Comparison of ENCODE assay signal across 14 mouse cellular contexts in the genomic region with DNA sequence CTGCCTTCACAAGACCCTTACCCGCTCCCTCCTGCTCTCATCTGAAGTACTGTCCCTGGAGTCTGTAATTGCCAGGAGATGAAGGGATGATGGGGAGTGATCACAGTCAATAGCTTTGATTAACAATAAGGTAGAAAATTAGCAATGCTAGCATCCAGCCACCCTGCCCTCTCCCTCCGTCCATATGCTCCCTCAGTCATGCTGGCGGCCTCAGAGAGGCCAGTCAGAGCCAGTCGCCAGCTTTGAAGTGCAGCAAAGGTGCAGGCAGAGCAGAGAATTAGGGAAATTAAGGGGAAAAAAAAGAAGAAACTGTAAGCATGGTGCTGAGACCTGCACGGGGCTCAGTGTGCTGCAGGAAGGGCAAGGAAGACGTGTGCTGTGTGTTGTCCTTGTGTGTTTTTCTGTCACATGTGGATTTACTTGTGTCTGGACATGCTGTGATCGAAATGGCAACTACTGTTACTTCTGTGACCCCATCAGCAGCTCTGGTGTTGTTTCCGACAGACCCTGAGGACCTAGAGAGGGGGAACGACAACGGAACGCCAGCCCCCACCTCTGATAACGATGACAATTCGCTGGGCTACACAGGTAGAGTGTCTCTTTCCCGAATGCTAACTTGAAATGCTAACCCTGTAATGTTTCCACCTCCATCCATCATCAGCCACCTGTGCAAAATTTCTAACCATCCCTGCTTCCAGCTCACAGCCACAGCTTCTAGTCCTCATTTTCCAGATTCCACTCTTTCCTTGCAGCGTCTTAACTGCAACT.
DNase-seq lines count a peak whose midpoint lies in the region; ATAC-seq and TF ChIP-seq lines count a peak whose summit lies in the region.
"Had no signal": no experiment of that assay in that cellular context is flagged by ENCODE, and none has a peak within 500 bp of the region (broad histone marks: within the 10 kb centered on the region; RNA-seq: fewer than 3 reads in every experiment).

No protein-coding gene starts in this region.

- peak overlapping the region; percentile 23 for H3K4me2 ChIP-seq in forebrain, embryonic 13.5 days
- H3K4me2 ChIP-seq in forebrain, embryonic 11.5 days (ENCODE audit: low read depth, low read length, severe bottlenecking) = no peak overlapping the region
- peak overlapping the region; percentile 25 for H3K4me2 ChIP-seq in hindbrain, embryonic 13.5 days
- peak overlapping the region; percentile 32 for H3K4me2 ChIP-seq in midbrain, embryonic 14.5 days (ENCODE audit: low read length)
- H3K4me2 ChIP-seq in liver, embryonic 12.5 days = no peak overlapping the region
- H3K4me2 ChIP-seq: lung, embryonic 14.5 days had no signal

- no peak for TF ChIP-seq POLR2A in brain, embryonic 14.5 days (IDR thresholded peaks at IDR 0.05; ENCODE audit: borderline replicate concordance, extremely low read depth, insufficient read depth, insufficient read length, poor library complexity, severe bottlenecking)

- peak; percentile 63; the same call in 1 of the 2 replicates for ATAC-seq in forebrain, embryonic 13.5 days
- no peak; the same call in 1 of the 2 replicates for ATAC-seq in forebrain, embryonic 11.5 days (replicated peaks; ENCODE audit: low FRiP score)
- ATAC-seq in hindbrain, embryonic 13.5 days (ENCODE audit: low FRiP score) = no peak; the same call in 1 of the 2 replicates
- no peak; the same call in 1 of the 2 replicates for ATAC-seq in midbrain, embryonic 14.5 days (ENCODE audit: low FRiP score, low TSS enrichment)
- no peak for ATAC-seq in liver, embryonic 12.5 days
- ATAC-seq: Patski had no signal

- no peaks in the 10 kb centered on the region for H3K36me3 ChIP-seq in forebrain, embryonic 13.5 days (ENCODE audit: poor library complexity, severe bottlenecking)
- H3K36me3 ChIP-seq in forebrain, embryonic 11.5 days (ENCODE audit: control insufficient read depth, insufficient read depth, low read length) = no peaks in the 10 kb centered on the region
- H3K36me3 ChIP-seq in hindbrain, embryonic 13.5 days = no peaks in the 10 kb centered on the region
- no peaks in the 10 kb centered on the region for H3K36me3 ChIP-seq in midbrain, embryonic 14.5 days (ENCODE audit: control insufficient read depth, insufficient read depth, low read length)
- H3K36me3 ChIP-seq in liver, embryonic 12.5 days = no peaks in the 10 kb centered on the region

- no peak overlapping the region for H3K9ac ChIP-seq in forebrain, embryonic 13.5 days
- no peak overlapping the region for H3K9ac ChIP-seq in forebrain, embryonic 11.5 days (ENCODE audit: low read length)
- H3K9ac ChIP-seq in hindbrain, embryonic 13.5 days = peak overlapping the region; percentile 39; the same call in 1 of the 2 replicates
- H3K9ac ChIP-seq in midbrain, embryonic 14.5 days (replicated peaks; ENCODE audit: low read length) = no peak overlapping the region; the same call in 1 of the 2 replicates
- H3K9ac ChIP-seq in liver, embryonic 12.5 days = no peak overlapping the region
- H3K9ac ChIP-seq: lung, embryonic 14.5 days had no signal

- no peaks in the 10 kb centered on the region for H3K9me3 ChIP-seq in forebrain, embryonic 13.5 days (replicated peaks)
- no peaks in the 10 kb centered on the region for H3K9me3 ChIP-seq in forebrain, embryonic 11.5 days (ENCODE audit: control insufficient read depth, low read length)
- H3K9me3 ChIP-seq in hindbrain, embryonic 13.5 days = no peaks in the 10 kb centered on the region
- no peaks in the 10 kb centered on the region for H3K9me3 ChIP-seq in midbrain, embryonic 14.5 days (ENCODE audit: control insufficient read depth, low read length)
- H3K9me3 ChIP-seq in liver, embryonic 12.5 days (replicated peaks) = no peaks in the 10 kb centered on the region

- WGBS in forebrain, embryonic 13.5 days = 29% methylated on average over 15 of the region's 15 CpGs
- WGBS in forebrain, embryonic 11.5 days = 31% methylated on average over 15 of the region's 15 CpGs
- WGBS in hindbrain, embryonic 13.5 days = 30% methylated on average over 15 of the region's 15 CpGs
- 25% methylated on average over 15 of the region's 15 CpGs for WGBS in midbrain, embryonic 14.5 days
- 23% methylated on average over 15 of the region's 15 CpGs for WGBS in liver, embryonic 12.5 days (ENCODE audit: insufficient replicate concordance)

- no peak for TF ChIP-seq CTCF in brain, embryonic 14.5 days (IDR thresholded peaks at IDR 0.05; ENCODE audit: borderline replicate concordance, extremely low read depth, insufficient read depth, insufficient read length)

- no peaks in the 10 kb centered on the region for H3K27me3 ChIP-seq in forebrain, embryonic 13.5 days
- H3K27me3 ChIP-seq in forebrain, embryonic 11.5 days (ENCODE audit: control insufficient read depth, insufficient read depth, low read length) = peaks cover 2% of the 10 kb centered on the region; the same call in 1 of the 2 replicates
- no peaks in the 10 kb centered on the region for H3K27me3 ChIP-seq in hindbrain, embryonic 13.5 days
- no peaks in the 10 kb centered on the region for H3K27me3 ChIP-seq in midbrain, embryonic 14.5 days (ENCODE audit: control insufficient read depth, insufficient read depth, low read length)
- no peaks in the 10 kb centered on the region; the same call in 1 of the 2 replicates for H3K27me3 ChIP-seq in liver, embryonic 12.5 days (replicated peaks)

- H3K27ac ChIP-seq in forebrain, embryonic 13.5 days = no peak overlapping the region
- no peak overlapping the region for H3K27ac ChIP-seq in forebrain, embryonic 11.5 days (ENCODE audit: low read depth, low read length)
- H3K27ac ChIP-seq in hindbrain, embryonic 13.5 days = peak overlapping the region; percentile 35
- H3K27ac ChIP-seq in midbrain, embryonic 14.5 days (replicated peaks; ENCODE audit: low read depth, low read length) = peak overlapping the region; percentile 21; the same call in 1 of the 2 replicates
- H3K27ac ChIP-seq in liver, embryonic 12.5 days = no peak overlapping the region

- DNase-seq in forebrain, embryonic 11.5 days (ENCODE audit: low spot score) = no peak
- DNase-seq in brain, embryonic 14.5 days (ENCODE audit: low read depth) = peak; percentile 35
- DNase-seq in midbrain, embryonic 14.5 days = peak; percentile 33
- no peak for DNase-seq in adrenal gland, adult 2 months
- no peak for DNase-seq in cerebellum, adult 9-10 months
- DNase-seq: cerebellum, postnatal 14 days; gastrocnemius, postnatal 10 days; kidney, adult 8-10 months; liver; lung, embryonic 14.5 days had no signal

- no peak overlapping the region for H3K4me3 ChIP-seq in forebrain, embryonic 13.5 days
- H3K4me3 ChIP-seq in forebrain, embryonic 11.5 days (ENCODE audit: low read depth, low read length) = no peak overlapping the region
- H3K4me3 ChIP-seq in hindbrain, embryonic 13.5 days = peak overlapping the region; percentile 4; the same call in 1 of the 2 replicates
- H3K4me3 ChIP-seq in midbrain, embryonic 14.5 days (replicated peaks; ENCODE audit: low read depth, low read length) = no peak overlapping the region
- H3K4me3 ChIP-seq in liver, embryonic 12.5 days = no peak overlapping the region

- H3K4me1 ChIP-seq in forebrain, embryonic 13.5 days = peaks cover 9% of the 10 kb centered on the region
- peaks cover 1% of the 10 kb centered on the region; the same call in 1 of the 2 replicates for H3K4me1 ChIP-seq in forebrain, embryonic 11.5 days (replicated peaks; ENCODE audit: control insufficient read depth, insufficient read depth, low read length)
- peaks cover 22% of the 10 kb centered on the region for H3K4me1 ChIP-seq in hindbrain, embryonic 13.5 days (replicated peaks)
- H3K4me1 ChIP-seq in midbrain, embryonic 14.5 days (ENCODE audit: control insufficient read depth, insufficient read depth, low read length) = peaks cover 11% of the 10 kb centered on the region
- no peaks in the 10 kb centered on the region for H3K4me1 ChIP-seq in liver, embryonic 12.5 days

Comparison
In these comparisons a context has a peak if more than half of its experiments do, and no peak if none do; other contexts are left out.
1. H3K4me2 ChIP-seq: peak in forebrain, embryonic 13.5 days (single experiment), hindbrain, embryonic 13.5 days (single experiment) and midbrain, embryonic 14.5 days (single experiment); none in forebrain, embryonic 11.5 days (single experiment) and liver, embryonic 12.5 days (single experiment).
2. H3K27ac ChIP-seq: peak in hindbrain, embryonic 13.5 days (single experiment) and midbrain, embryonic 14.5 days (single experiment); none in forebrain, embryonic 13.5 days (single experiment), forebrain, embryonic 11.5 days (single experiment) and liver, embryonic 12.5 days (single experiment).
3. DNase-seq: peak in brain, embryonic 14.5 days (single experiment) and midbrain, embryonic 14.5 days (single experiment); none in forebrain, embryonic 11.5 days (single experiment), adrenal gland, adult 2 months (single experiment) and cerebellum, adult 9-10 months (single experiment).